Mouse (Mus musculus): ENCODE data around the gene Gm28048. TPM values are rescaled to one million over a fixed set of nuclear protein-coding genes. Genes with fewer than 3 reads are reported as not detected.

Gene Gm28048
- polyA plus RNA-seq, 1 experiment: 0.05 TPM

DNA sequence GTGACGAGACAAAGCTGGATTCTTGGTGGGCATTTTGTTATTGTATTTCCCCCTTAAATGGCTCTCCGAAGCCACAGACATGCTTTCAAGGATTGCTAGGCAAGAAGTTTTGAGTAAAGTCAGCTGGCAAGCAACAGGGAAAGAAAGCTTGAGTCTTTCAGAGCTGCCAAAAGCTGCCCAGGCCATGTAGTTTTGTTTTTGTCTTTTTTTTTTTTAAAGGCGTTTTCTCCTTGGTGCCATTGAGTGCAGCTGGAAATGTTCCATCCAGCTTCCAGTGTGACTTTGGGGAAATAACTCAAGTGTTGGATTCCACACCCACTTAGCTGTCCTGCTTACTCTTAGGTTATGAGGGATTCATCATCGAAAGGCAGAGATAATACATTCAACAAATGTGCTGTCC lies 120.6 kb downstream of the Gm28048 start:
- 95% methylated on average over 4 of the region's 4 CpGs for WGBS

DNA sequence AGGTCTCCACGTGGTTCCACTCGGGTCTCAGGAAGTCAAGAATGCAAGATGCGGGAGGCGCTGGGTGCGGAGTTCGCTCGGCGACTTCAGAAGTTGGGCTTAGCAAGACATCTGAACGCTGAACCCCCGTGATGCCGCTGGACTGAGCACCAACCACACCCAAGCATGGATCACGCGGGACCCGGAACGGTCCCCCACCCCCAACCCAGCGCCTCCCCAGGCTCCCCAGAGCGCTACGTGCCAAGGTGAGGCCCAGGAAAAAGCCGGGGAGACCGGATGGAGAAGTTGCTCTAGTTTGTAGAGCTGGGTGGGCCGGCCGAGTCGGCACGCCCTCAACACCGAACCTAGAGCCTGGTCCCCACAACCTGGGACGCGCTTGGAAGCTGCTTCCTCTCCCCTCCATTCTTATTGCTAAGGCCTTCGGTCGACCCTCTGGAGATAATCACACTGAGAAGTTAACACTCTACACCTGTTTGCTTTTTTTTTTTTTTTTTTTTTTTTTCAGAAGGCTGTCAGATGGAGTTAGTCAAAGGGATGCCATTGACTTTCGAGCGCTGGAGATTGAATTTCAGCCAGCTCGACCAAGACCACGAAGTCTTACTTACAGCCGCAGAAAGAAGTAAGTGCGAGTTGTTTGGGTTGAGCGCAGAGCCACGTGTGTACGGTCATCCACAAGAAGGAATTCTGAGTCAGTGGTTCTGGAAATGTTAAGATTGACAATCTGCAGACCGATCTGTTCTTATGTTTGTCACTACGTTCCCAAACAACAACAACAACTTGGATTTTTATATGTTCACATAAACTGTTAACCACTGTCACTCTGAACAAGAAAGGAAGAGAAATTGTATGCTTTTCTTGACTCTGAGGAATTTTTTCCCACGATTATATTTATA lies 121.3 kb downstream of the Gm28048 start, which contains the start of gene B3gnt2:
B3gnt2 (minus strand) TSS at position 627 of the 893 bp plus-strand sequence.
- H3K27me3 ChIP-seq (ENCODE audit: control insufficient read depth, insufficient read depth, low read length): no peaks in the 10 kb centered on the region
- no peaks in the 10 kb centered on the region for H3K36me3 ChIP-seq (ENCODE audit: control insufficient read depth, insufficient read depth, low read length)
- peak within 1 kb of the TSS; percentile 79 for H3K4me3 ChIP-seq (ENCODE audit: extremely low read depth, insufficient read depth, insufficient read length)
- H3K4me1 ChIP-seq (ENCODE audit: control insufficient read depth, insufficient read depth, insufficient read length): peaks cover 6% of the 10 kb centered on the region; the same call in 1 of the 2 replicates
- peak in 1 of 2 experiments; percentile 51 for DNase-seq (ENCODE audit: low read depth in 1 of 2, low spot score in 2 of 2)
- peak within 1 kb of the TSS; percentile 95 for H3K27ac ChIP-seq (ENCODE audit: insufficient read depth, low read length)
- no peak for TF ChIP-seq POLR2A (IDR thresholded peaks at IDR 0.05; ENCODE audit: low read depth, low read length)
- TF ChIP-seq CTCF (IDR thresholded peaks at IDR 0.05; ENCODE audit: extremely low read depth, insufficient read depth, insufficient read length, insufficient replicate concordance): no peak
- 9% methylated on average over 41 of the region's 41 CpGs for WGBS

More for the DNA sequence above, 120.6 kb downstream of the Gm28048 start:
- TF ChIP-seq POLR2A (IDR thresholded peaks at IDR 0.05; ENCODE audit: low read depth, low read length) (no peak), CTCF (IDR thresholded peaks at IDR 0.05; ENCODE audit: extremely low read depth, insufficient read depth, insufficient read length, insufficient replicate concordance) (no peak)
- no peak for DNase-seq (ENCODE audit: low read depth in 1 of 2, low spot score in 2 of 2)
- peaks cover 4% of the 10 kb centered on the region; the same call in 1 of the 2 replicates for H3K4me1 ChIP-seq (ENCODE audit: control insufficient read depth, insufficient read depth, insufficient read length)
- no peaks in the 10 kb centered on the region for H3K36me3 ChIP-seq (ENCODE audit: control insufficient read depth, insufficient read depth, low read length)
- no peaks in the 10 kb centered on the region for H3K27me3 ChIP-seq (ENCODE audit: control insufficient read depth, insufficient read depth, low read length)
- no peak overlapping the region for H3K27ac ChIP-seq (ENCODE audit: insufficient read depth, low read length)
- H3K4me3 ChIP-seq (ENCODE audit: extremely low read depth, insufficient read depth, insufficient read length): no peak overlapping the region

DNA sequence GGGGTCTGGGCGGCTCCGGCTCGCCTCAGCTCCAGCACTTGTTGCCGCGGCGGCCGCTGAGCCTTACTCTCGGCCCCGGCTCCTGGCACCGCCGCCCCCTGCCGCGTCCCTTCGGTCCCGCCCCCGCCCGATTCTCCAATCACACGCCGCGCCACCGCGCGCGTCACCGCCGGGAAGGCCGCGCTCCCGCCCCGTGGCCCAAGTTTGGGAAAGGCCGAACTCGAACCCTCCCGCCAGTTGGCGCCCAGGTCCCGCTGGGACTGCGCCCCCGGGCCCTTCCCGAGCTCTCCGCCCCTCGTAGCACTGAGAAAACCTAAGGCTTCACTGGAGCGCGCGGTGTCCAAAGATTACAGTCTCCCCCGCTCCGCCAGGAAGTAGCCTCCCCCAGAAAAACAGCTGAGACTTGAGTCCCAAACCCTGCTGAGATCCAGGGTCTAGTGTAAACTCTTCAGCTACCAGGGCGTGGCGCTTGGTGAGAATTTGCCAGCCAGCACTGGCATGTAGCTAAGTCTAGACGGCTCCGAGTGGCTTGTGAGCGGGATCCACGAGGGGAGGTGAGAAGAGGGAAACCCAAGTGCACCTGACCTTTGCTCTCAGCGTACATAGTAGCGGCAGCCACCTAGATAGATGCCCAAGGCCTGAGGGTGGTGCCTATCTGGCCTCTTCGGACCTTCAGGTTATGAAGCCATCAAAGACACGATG lies 122.1 kb downstream of the Gm28048 start:
- under 1% methylated on average over 53 of the region's 55 CpGs for WGBS
- Histone ChIP-seq H3K4me1 (ENCODE audit: control insufficient read depth, insufficient read depth, insufficient read length) (peaks cover 8% of the 10 kb centered on the region; the same call in 1 of the 2 replicates), H3K36me3 (ENCODE audit: control insufficient read depth, insufficient read depth, low read length) (no peaks in the 10 kb centered on the region), H3K27me3 (ENCODE audit: control insufficient read depth, insufficient read depth, low read length) (no peaks in the 10 kb centered on the region), H3K27ac (ENCODE audit: insufficient read depth, low read length) (peak overlapping the region; percentile 95), H3K4me3 (ENCODE audit: extremely low read depth, insufficient read depth, insufficient read length) (peak overlapping the region; percentile 79)
- TF ChIP-seq CTCF (IDR thresholded peaks at IDR 0.05; ENCODE audit: extremely low read depth, insufficient read depth, insufficient read length, insufficient replicate concordance) (0 out of 2 replicates have a peak, but pooled peaks have one; percentile 3), POLR2A (IDR thresholded peaks at IDR 0.05; ENCODE audit: low read depth, low read length) (peak; percentile 69)
- DNase-seq (ENCODE audit: low read depth in 1 of 2, low spot score in 2 of 2): peak; percentile 68 to 83

DNA sequence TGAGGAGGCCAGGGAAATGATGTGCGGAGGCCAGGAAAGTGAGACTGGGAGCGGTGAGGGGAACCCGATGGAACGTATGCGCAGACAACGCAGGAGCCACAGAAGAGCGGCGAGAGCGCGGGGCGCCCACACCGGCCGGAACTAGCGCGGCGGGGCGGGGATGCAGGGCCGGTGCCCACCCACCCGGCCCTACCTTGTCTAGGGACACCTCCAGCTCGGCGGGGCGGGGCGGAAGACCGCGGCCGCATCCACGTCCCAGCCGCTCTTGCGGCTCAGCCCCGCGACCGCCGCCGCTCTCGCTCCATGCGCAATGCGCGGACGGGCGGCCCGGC lies 122.6 kb downstream of the Gm28048 start:
- H3K4me3 ChIP-seq (ENCODE audit: extremely low read depth, insufficient read depth, insufficient read length): peak overlapping the region; percentile 79
- no peaks in the 10 kb centered on the region for H3K36me3 ChIP-seq (ENCODE audit: control insufficient read depth, insufficient read depth, low read length)
- peaks cover 13% of the 10 kb centered on the region; the same call in 1 of the 2 replicates for H3K4me1 ChIP-seq (ENCODE audit: control insufficient read depth, insufficient read depth, insufficient read length)
- H3K27me3 ChIP-seq (ENCODE audit: control insufficient read depth, insufficient read depth, low read length): no peaks in the 10 kb centered on the region
- WGBS: under 1% methylated on average over 33 of the region's 41 CpGs
- DNase-seq (ENCODE audit: low read depth in 1 of 2, low spot score in 2 of 2): no peak
- H3K27ac ChIP-seq (ENCODE audit: insufficient read depth, low read length): peak overlapping the region; percentile 95
- no peak for TF ChIP-seq CTCF (IDR thresholded peaks at IDR 0.05; ENCODE audit: extremely low read depth, insufficient read depth, insufficient read length, insufficient replicate concordance)
- TF ChIP-seq POLR2A (IDR thresholded peaks at IDR 0.05; ENCODE audit: low read depth, low read length): no peak

DNA sequence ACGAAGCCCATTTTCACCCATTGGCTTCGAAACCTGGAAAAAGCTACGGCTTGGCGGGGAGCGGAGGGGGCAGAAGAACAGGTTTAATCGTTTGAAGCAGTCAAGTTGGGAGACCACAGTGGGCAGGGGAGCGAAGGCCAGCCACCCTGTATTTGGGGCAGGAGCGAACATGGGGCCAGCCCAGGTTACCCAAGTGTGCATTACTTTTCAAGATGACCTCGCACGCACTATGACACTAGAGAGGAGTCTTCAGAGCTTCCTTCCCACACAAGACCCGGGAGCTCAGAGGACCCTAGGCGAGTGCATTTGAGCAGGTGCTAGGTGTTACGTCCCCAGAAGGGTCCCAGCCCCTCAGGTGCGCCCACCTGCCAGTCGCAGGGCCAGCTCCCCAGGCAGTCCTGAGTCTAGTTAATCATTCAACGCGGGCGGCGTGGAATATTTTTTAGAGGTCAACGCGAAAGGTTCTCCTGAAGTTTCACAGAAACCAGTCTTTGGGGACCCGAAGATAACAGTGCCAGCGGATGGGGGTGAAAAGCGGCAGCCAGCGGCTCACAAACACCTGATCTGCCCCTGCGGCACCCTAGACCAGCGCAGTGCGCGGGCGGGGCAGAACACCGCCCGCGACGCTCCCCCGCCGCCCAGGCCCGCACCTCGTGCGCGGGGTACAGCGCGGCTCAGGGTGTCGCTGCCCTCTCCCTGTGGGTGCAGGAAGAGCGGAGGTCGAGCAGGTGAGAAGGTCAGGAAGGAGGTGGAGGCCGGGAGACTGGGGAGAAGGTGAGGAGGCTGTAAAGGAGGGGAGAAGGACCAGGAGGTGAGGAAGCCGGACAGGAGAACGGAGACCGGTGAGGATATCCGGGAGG lies 123.2 kb downstream of the Gm28048 start:
- Histone ChIP-seq H3K36me3 (ENCODE audit: control insufficient read depth, insufficient read depth, low read length) (no peaks in the 10 kb centered on the region), H3K4me3 (ENCODE audit: extremely low read depth, insufficient read depth, insufficient read length) (peak overlapping the region; percentile 79), H3K4me1 (ENCODE audit: control insufficient read depth, insufficient read depth, insufficient read length) (peaks cover 19% of the 10 kb centered on the region; the same call in 1 of the 2 replicates), H3K27me3 (ENCODE audit: control insufficient read depth, insufficient read depth, low read length) (no peaks in the 10 kb centered on the region), H3K27ac (ENCODE audit: insufficient read depth, low read length) (peak overlapping the region; percentile 95)
- WGBS: 1% methylated on average over 50 of the region's 50 CpGs
- DNase-seq (ENCODE audit: low read depth in 1 of 2, low spot score in 2 of 2): no peak
- TF ChIP-seq POLR2A (IDR thresholded peaks at IDR 0.05; ENCODE audit: low read depth, low read length): no peak

DNA sequence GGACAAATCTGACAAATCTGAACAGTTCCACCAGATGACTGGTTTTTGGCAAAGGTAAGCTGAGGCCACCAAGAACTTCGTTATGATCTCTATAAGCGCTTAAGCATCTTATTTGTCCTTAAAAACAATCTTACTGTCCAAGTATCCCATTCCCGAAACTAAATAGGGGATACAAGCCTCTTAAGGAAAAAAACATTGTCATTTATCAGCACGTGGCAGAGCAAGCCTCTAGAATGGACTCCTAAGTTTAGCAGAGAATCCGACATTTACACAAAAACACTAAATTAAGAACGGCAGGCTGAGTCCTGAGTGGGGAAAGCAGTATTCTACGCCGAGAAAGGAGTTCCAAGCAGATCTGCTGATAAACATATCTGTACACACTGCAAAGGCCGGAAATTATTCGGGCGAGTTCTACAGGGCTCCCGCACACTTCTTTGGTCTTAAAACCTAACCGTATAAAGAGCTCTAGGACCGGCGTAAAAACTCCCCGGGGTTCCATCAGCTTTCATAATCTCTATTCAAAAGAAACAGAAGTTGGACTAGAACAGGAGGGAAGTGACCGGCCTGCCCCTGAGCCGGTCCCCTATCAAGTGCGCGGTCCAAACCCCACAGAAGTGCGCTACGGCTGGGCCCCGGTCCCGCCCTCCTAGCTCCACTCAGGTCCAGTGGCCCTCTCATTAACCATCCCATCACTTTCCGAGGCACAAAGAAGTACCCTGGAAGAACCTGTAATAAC lies 124.0 kb downstream of the Gm28048 start:
- Histone ChIP-seq H3K4me3 (ENCODE audit: extremely low read depth, insufficient read depth, insufficient read length) (peak overlapping the region; percentile 79), H3K27me3 (ENCODE audit: control insufficient read depth, insufficient read depth, low read length) (no peaks in the 10 kb centered on the region), H3K36me3 (ENCODE audit: control insufficient read depth, insufficient read depth, low read length) (no peaks in the 10 kb centered on the region), H3K27ac (ENCODE audit: insufficient read depth, low read length) (peak overlapping the region; percentile 95), H3K4me1 (ENCODE audit: control insufficient read depth, insufficient read depth, insufficient read length) (peaks cover 27% of the 10 kb centered on the region; the same call in 1 of the 2 replicates)
- no peak for DNase-seq (ENCODE audit: low read depth in 1 of 2, low spot score in 2 of 2)
- no peak for TF ChIP-seq CTCF (IDR thresholded peaks at IDR 0.05; ENCODE audit: extremely low read depth, insufficient read depth, insufficient read length, insufficient replicate concordance)
- TF ChIP-seq POLR2A (IDR thresholded peaks at IDR 0.05; ENCODE audit: low read depth, low read length): no peak
- 4% methylated on average over 25 of the region's 25 CpGs for WGBS
